Mouse (Mus musculus): ENCODE results near the gene Abca7.
A peak's percentile ranks its signal among the peaks of the same experiment; 100 is the strongest.

Abca7 gene

DNA sequence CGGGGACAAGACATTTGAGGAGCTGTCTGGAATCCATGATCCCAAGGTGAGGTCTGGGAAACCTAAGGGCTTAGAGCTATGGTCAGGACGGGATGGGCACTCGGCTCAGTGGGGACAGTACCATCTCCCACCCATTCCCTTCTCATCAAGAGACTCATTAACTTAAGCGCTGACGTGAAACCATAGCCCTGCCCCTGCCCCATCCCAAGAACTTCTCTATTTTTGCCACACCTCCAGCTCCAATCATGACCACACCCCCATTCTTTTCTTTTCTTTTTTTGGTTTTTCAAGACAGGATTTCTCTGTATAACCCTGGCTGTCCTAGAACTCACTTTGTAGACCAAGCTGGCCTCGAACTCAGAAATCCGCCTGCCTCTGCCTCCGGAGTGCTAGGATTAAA, 21.6 kb upstream of the Abca7 start:
- DNase-seq (ENCODE audit: low read depth, low spot score): no peak

DNA sequence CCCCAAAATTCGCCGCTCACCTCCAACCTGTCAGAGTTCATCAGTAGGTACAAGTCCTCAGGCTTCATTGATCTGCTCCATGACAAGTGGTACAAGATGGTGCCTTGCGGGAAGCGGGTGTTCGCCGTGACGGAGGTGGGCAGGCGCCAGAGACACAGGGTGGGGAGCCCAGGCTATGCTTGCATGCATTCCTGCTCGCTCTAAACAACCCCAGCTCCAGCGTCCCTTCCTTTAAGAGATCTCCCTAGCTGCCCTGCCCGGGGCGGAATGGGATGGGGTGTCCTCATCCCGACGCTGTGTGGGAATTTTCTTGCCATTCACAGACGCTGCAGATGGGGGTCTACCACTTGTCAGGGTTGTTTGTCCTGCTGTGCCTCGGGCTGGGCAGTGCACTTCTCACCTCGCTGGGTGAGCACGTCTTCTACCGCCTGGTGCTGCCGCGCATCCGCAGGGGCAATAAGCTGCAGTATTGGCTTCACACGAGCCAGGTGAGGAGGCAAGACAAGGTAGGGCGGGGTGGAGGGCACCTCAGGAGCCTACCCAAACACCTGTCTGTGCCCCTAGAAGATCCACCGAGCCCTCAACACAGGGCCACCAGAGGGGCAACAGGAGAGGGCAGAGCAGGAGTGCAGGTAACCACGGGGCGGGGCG, 20.1 kb upstream of the Abca7 start:
- no peak for DNase-seq (ENCODE audit: low read depth, low spot score)

DNA sequence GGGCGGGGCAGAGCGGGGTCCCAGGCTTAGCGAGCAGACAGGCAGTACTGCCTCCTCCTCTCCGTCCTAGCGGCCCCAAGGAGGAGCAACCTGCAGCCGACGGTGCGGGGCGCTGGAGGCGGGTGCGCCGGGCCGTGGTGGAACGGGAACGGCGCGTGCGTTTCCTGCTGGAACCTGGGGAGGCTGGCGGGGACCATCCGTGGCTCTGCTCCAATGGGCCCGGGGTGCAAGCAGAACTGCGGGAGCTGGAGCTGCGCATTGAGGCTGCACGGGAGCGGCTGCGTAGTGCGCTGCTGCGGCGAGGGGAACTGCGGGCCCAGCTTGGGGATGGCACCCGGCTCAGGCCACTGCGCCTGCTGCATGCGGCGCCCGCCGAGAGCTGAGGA, 19.6 kb upstream of the Abca7 start:
- DNase-seq (ENCODE audit: low read depth, low spot score): no peak

DNA sequence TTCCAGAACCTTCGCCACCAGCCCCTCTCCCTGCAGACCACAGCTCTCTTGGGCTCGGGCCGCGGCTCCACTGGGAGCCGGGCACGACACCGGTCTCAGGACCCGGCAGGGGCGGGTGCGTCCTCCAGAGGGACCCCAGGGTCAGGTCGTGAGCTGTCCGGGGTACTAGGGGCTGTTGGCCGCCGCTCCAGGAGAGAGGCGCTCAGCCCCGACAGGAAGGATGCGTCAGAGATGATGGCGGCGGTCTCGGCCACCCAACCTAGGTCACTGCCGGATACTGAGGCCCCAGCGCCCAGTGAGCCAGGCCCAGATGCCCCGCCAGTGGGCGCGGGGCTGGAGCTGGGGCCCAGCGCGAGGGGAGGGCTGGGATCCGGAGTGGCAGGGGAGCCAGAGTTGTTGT, 19.0 kb upstream of the Abca7 start:
- DNase-seq (ENCODE audit: low read depth, low spot score): no peak

DNA sequence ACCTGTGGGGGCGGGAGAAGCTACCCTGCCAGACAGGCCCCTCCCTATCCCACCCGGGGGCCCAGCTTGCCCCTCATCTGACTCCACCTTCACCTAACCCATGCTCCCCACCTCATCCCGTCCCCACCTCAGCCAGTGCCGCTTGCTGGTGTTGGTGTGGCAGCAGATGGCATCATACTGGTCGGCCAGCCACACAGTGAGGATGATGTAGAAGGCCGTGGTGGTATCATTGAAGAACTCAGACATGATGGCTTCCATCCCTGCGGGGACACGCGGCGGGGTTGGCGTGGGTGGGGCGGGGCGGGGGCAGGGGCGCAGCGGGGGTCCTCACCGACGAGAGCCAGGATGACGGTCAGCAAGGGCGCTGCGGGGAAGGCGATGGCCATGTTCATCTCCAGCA, 18.2 kb upstream of the Abca7 start:
- DNase-seq (ENCODE audit: low read depth, low spot score): no peak

DNA sequence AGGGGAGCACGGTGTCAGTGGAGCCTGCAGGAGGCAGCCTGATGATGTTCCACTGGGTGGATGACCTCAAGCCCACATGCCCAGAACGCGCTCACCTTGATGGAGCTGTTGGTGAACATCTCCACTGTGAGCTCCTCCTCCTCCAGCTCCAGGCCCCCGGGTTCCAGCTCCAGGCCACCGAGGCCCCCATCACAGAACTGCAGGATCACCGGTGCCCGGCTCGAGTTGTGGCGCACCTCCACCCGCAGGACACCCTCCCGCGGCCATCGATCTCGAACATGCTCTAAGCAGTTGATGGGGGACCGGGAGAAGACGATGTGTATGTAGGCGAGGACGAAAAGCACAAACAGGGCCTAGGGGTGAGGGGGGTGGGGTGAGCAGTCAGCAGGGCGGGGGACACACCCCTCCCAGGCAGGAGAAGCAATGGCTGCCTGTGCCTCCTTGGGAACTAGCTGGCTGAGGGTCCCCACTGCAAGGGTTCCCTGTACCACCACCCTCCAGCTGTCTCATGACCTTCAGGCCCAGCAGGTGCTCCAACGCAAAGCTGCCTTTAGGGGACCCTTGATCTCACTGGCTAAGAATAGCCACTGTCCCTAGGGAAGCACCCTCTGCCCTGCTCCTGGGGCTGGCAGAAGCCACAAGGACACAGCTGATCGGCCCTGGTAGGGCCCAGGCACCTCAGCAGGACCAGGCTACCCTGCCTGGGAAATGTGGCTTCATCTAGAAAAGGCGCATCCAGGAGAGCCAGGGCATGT, 16.7 kb upstream of the Abca7 start:
- DNase-seq (ENCODE audit: low read depth, low spot score): peak; percentile 83

DNA sequence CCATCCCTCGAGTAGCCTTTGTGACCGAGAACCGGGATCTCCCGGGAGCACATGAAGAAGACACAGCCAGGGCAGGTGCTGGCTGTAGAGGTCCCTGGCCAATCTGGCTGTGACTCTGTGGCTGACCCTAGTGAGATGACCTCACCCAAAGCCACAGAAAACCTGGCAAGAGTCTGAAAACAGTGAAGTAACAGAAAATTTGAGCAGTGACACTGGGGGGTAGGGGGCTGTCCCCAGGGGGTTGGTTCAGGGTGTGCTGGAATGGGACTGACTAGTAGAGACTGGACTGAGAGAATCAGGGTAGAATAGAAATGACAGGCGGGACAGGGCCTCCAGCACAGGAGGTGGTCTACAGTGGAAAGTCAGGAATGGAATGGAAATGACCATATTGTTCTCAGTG, 13.1 kb upstream of the Abca7 start:
- DNase-seq (ENCODE audit: low read depth, low spot score): no peak

DNA sequence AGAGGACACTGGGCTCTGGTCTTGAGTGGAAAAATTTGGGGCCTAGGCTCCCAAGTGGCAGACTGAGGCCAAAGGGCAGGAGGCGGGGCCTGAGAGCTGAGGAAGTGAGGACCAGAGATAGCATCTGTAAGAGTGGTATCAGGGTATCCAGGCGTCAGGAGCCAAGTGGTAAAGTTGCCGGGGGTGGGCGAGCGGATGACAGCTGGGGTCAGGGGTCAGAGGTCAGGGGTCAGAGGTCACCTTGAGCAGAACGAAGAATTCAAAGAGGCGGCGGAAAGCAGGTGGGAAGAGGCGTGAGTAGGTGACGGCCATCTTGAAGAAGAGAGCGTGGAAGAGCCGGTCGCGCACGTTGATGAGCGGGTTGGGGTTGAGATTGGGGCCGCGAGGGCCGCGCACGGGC, 12.6 kb upstream of the Abca7 start:
- peak; percentile 71 for DNase-seq (ENCODE audit: low read depth, low spot score)

DNA sequence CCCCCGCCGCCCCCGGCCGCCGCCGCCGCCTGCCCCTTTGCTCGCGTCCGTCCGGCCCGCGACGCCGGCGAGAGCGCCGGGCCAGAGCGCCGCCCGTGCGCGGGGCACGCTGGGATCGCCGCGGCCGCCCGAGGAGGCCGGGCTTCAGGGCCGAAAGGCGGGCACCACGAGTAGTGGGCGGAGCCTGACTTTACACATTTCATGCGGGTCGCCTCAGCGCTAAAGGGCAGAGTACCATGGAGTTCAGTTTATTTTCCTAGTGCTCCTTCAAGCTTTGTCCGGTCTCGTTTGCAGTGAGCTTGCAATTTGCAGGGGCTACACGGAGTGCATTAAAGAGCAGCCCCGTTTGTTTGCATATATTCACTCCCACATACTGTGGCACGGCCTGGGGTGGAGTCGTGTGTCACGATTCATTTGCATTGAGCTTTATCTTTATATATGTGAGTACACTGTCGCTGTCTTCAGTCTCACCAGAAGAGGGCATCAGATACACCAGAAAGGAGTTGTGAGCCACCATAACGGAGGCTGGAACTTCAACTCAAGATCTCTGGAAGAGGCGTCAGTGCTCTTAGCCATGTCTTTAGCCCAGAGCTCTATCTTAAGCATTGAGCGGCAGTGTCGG, 12.0 kb upstream of the Abca7 start, which contains the start of gene Tmem259:
Gene Tmem259 (minus strand): TSS at position 136 of the 622 bp plus-strand sequence.
- peak; percentile 78 for DNase-seq (ENCODE audit: low read depth, low spot score)

DNA sequence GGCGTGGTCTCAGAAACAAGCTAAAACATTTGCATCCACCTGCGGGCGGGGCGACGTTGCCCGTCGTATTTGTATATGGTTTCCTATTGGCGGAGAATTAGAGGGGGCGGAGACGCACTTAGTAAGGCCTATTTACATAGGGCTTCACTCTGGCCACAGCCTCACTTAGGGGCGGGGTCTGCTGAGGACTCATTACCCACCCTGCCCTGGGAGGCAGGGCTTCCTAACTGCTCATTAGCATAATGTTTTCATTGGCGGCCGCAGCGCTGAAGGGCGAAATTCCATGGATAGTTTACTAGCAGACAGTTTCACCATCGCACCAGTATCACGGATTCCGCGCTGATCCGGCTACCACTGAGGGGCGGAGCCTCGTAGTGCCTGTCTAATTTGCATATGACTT, 11.4 kb upstream of the Abca7 start:
- peak; percentile 99 for DNase-seq (ENCODE audit: low read depth, low spot score)

DNA sequence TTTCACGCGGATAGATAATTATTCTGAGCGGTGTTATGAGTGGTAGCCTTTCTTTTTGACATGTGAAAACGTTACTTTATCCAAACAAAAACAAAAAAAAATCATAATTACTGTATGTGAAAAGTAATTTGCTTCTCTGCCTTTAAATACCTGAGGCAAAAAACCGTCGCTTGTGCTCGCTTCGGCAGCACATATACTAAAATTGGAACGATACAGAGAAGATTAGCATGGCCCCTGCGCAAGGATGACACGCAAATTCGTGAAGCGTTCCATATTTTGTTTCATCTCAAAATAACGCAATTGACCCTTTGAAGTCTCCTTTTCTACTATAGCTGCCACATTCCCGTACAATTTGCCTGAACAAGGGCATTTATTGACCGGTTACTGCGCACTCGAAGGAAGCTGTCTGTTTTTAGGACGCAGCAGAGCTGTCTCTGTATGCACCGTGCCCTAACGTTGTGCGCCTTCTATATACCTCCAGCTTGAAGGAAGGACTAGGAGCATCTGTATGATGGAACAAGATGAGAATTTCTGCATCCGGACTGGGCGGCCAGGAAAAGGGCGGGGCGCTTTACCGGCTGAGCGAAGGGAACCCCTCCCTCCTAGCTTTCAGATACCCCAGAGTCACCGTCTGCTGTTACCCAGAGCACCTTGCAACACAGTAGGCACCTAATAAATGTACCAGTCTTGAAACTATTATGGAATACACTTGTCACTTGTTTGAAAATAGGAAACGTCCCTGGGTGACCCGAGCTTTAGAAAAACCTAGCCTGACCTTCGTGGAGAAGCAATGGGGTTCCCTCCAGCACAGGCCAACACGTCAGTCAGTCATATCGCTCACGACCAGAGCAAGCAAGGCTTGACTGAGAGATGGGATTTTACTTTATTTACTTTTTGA, 10.7 kb upstream of the Abca7 start:
- peak; percentile 65 for DNase-seq (ENCODE audit: low read depth, low spot score)

DNA sequence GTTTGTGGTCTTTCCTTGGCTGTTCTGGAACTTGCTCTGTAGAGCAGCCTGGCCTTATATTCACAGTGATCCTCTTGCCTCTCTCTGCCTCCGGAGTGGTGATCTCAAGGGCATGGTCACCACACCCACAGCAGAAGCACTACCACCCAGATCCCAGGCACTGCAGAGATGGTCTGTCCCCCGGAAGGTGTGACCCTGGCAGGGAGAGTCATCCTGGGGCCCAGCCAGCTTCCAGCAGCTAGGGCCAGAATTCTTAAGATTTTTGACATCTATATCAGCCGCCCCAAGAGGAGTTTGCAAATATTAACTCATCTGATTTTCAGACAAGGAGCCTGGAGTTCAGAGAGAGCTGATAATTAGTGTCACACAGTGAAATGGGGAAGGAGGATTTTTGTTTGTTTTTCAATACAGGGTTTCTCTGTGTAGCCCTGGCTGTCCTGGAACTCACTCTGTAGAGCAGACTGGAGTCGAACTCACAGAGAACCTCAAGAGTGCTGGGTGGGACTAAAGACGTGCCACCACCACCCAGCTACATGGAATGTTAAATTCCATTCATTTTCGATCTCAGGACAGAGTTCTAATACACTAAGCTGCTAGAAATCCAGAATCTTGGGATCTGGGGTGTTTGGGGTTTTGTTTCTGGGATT, 9.9 kb upstream of the Abca7 start:
- DNase-seq (ENCODE audit: low read depth, low spot score): no peak

DNA sequence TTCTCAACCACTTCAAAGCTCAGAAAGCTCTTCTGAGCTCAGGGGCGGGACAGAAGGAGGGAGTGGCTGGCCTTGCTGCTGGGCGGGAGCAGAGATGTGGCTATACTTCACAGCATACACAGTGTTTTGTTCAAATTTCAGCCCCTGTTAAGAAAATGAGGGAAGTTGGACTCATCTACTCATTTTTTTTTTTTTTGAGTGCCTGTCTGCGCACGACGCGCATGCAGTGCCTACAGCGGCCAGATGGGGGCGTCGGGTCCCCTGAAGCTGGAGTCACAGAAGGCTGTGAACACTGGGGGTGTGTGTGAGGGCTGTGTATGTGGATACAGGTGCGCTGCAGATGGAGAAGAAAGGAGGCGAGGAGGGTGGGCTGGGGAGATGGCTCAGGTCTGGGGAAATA, 9.3 kb upstream of the Abca7 start:
- peak; percentile 77 for DNase-seq (ENCODE audit: low read depth, low spot score)

DNA sequence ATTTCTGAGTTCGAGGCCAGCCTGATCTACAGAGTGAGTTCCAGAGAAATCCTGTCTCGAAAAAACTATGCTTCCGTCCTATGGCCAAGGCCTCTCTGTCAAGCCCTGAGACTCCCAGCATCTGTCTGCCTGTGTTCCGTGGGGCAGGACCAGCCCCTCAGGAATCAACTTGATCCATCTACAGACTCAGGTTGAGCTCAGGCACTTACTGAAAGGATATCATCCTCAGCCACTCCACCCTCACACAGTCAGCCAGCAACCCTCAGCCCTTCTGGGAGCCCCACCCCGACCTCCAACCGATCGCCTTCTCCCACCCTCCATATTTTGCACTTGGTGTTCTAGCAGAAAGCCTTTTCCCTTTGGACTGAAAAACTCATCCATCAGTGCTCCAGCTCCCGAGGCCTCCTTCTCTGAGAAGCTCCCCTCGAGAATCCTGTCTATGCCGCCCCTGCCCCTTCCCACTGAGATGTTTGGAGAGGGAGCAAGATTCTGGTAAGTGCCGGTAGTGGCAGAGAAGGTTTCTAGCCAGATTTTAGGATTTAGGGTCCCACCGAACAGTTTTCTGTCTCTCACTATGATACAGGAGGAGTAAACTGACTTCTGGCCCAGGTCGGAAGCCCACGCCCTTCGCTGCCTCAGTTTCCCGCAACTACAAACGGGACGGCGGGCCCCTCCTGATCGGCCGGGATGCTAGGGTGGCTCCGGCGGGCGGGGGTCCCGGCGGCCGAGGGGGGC, 8.4 kb upstream of the Abca7 start:
- no peak for DNase-seq (ENCODE audit: low read depth, low spot score)

DNA sequence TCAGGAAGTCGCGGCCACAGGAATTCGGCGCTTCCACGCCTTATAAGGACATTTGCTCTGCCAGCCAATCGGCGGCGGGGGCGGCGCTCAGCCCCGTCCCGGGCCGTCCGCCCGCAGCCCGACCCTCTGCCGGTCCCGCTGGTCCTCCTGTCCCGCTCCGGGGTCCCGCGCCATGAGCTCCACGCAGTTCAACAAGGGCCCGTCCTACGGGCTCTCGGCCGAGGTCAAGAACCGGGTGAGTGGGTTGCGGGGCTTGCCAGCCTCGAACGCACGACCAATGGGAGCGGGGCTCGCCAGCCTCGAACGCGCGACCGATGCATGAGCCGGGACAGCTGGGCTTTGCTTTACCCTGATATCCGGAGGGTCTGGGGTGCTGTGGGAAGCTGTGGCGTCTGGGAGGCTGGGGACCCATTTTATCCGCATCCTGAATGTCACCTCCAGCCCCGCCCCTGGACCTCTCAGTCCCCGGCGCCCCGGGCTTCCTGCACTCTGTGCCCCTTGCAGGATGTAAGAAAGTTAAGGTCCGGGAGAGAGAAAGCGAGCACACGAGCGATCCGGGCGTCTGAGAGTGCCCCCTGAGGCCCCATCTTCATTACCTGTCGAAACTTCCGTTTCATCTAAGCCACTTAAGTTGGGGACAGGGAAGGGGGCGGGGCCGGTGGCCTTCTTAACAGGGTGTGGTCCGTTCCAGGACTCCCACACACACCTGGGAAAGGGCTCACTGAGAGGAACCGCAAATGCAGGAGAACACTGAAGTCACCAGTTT, 7.6 kb upstream of the Abca7 start, which contains the start of gene Cnn2:
Gene Cnn2 (plus strand): TSS at position 79 of the 766 bp plus-strand sequence.
- no peak for DNase-seq (ENCODE audit: low read depth, low spot score)

DNA sequence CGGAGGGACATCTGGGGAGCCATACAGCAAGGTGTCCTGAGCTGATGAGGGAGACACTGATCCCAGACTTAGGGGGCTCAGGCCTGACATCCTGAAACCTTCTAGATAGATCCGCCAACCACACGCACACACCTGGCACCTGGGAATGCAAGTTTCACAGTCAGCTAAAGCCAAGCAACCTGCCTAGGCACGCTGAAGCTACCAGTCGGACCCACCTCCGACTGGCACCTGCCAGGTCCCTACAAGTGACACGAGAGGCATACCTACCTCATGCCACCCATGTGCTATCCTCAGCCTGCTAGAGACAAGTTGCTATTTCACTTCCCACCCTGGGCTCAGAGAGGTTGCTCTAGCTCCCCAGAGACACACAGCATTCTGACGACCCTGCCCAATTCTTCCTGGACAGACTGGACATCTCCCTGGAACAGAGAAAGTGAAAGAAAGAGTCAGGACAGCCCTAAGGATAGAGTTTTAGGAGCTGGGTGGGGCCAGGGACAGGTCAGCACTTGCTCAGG, 7.0 kb upstream of the Abca7 start:
- DNase-seq (ENCODE audit: low read depth, low spot score): no peak

DNA sequence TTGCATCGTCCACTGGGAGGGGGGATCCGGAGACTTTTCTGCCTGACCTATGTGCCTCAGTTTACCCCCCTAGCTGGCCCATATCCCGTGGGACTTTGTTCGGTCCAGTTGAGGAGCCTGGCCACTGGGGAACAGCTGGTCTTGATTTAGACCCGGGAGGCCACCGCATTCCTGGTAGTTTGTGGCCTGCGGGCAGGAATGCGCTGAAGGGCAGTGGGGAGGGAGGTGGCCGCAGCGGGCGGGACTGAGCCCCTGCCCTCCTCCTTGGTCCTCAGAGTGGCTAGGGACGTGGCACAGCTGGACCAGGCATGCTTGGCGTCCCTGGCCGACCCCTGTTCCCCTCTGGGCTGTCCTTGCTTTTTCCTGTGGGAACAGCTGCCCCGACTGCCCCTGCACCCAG, 6.4 kb upstream of the Abca7 start:
- DNase-seq (ENCODE audit: low read depth, low spot score): no peak

DNA sequence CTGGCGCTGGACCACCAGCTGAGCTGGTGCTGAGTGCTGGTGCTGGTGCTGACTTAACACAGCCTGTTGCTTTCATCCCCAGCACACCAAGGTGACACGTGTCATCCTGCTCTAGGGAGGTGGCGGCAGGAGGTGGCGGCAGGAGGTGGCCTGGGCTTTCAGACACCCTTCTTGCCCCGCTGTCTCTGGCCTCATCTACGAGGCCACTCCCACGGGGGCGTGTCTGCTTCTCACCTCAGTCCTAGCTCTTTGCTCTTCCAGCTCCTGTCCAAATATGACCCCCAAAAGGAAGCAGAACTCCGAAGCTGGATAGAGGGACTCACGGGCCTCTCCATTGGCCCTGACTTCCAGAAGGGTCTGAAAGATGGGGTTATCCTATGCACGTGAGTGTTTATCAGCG, 5.2 kb upstream of the Abca7 start:
- no peak for DNase-seq (ENCODE audit: low read depth, low spot score)

DNA sequence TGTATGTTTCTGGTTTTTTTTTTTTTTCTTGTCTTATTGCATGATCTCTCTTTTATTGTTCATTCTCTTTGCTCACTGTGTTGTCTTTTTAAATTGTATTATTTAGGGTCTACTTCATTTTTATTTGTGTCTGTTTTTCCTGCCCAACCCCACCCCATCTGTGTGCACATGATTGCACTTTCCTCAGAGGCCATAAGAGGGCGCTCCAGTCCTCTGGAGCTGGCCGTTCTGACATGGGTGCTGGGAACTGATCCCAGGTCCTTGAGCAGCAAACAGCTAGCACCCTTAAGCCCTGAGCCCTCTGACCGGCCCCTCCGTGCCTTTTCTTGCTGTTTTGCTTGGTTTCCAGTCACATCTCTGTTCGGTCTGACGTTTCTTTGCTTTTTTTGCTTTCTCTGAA, 4.7 kb upstream of the Abca7 start:
- DNase-seq (ENCODE audit: low read depth, low spot score): no peak
